Mouse (Mus musculus) lung, embryonic 15.5 days (tissue): ENCODE results near the gene Sycp2l. TPM values are rescaled to one million over a fixed set of nuclear protein-coding genes. Genes with fewer than 3 reads are reported as not detected.

Experiments used
- ATAC-seq: fragments of 200-750 bp; cut with Nextera tagmentation; 2 replicates; pipeline ENCODE4 v1.8.0; 2017; ENCODE audit warnings: moderate number of reproducible peaks, borderline replicate concordance; ENCODE audit not compliant: low FRiP score, low TSS enrichment; ENCODE audit errors: extremely low read depth
- H3K27ac ChIP-seq: fragments of 300-500 bp; sonication (generic); 2 replicates; pipeline ENCODE4 v1.5.1; 2015; ENCODE audit warnings: moderate library complexity, mild to moderate bottlenecking, inconsistent platforms
- H3K27me3 ChIP-seq: fragments of 300-500 bp; sonication (generic); 2 replicates; pipeline ENCODE4 v1.6.1; 2015; ENCODE audit warnings: inconsistent platforms
- H3K36me3 ChIP-seq: fragments of 300-500 bp; sonication (generic); 2 replicates; pipeline ENCODE4 v1.6.1; 2015; ENCODE audit warnings: inconsistent platforms
- H3K4me1 ChIP-seq: fragments of 300-500 bp; sonication (generic); 2 replicates; pipeline ENCODE4 v1.6.1; 2015; ENCODE audit warnings: inconsistent platforms
- H3K4me2 ChIP-seq: fragments of 300-500 bp; sonication (generic); 2 replicates; pipeline ENCODE4 v1.6.1; 2015; ENCODE audit warnings: inconsistent platforms, mild to moderate bottlenecking, moderate library complexity
- H3K4me3 ChIP-seq: fragments of 300-500 bp; sonication (generic); 2 replicates; pipeline ENCODE4 v1.5.1; 2015; ENCODE audit warnings: mild to moderate bottlenecking, inconsistent platforms
- H3K9ac ChIP-seq: fragments of 300-500 bp; sonication (generic); 2 replicates; pipeline ENCODE4 v1.6.1; 2015; ENCODE audit warnings: inconsistent platforms
- H3K9me3 ChIP-seq: fragments of 300-500 bp; sonication (generic); 2 replicates; pipeline ENCODE4 v1.6.1; 2016; ENCODE audit warnings: inconsistent platforms
- WGBS: fragments of 180-500 bp; shearing (Covaris S2); methylation state at CpG from one replicate; pipeline ENCODE4 v1.1.7; 2015; 5-methylcytosine and 5-hydroxymethylcytosine counted together
- polyA plus RNA-seq: library from polyadenylated mRNA; unstranded; fragments of >200 nt; fragmentation: Nextera tagmentation; extraction: Ambion mirVana; gene quantifications from 2 replicates; pipeline ENCODE4 v1.2.1, GENCODE M21; 2015

Gene Sycp2l
- not detected in 2 replicates for polyA plus RNA-seq

DNA sequence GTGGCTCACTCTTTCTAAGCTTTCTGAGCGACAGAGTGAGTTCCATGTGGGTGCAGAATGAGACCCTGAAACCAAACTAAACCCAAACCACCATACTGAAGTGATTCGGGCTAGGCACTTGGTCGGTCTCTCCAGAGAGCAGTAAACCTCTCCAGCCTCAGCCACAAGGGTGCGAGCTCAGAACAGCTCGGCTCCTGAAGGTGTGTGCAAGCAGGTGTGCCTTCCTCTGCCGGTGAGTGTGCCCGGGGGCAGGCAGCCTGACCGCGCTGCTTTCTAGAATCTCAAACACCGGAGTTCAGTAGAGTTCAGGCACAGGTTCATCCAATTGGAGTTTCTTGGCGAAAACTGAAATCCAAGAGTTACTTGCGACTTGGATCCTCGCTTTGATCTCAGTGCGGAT, at the start of gene Sycp2l:
Sycp2l (plus strand) TSS at position 368 of the 400 bp plus-strand sequence.
- Histone ChIP-seq H3K9ac (no peak within 1 kb of the TSS), H3K36me3 (no peaks in the 10 kb centered on the region), H3K4me1 (no peaks in the 10 kb centered on the region), H3K9me3 (no peaks in the 10 kb centered on the region), H3K27ac (no peak within 1 kb of the TSS), H3K27me3 (peaks cover 9% of the 10 kb centered on the region; the same call in 1 of the 2 replicates), H3K4me3 (peak within 1 kb of the TSS; percentile 22), H3K4me2 (peak within 1 kb of the TSS; percentile 49)
- ATAC-seq, result no peak
- 29% methylated on average over 14 of the region's 14 CpGs for WGBS

DNA sequence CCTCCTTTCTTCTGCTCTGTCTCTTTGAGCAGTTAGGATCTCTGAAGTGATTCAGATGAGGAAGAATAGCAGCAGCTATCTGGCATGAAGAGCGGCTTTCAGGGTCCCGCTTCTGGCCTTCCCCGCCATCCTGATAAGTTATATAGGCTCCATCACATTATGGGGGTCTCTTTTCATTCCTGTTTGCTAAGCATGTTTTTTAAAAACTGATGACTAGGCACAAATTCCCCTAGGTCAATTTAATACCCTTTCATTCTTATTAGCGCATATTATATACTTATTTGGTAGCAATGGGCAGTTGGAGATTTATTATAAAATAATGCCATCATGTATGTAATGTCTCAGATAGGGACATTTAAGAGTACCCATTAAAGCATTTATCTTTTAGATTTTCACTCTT, 46.5 kb upstream of the Sycp2l start:
- Histone ChIP-seq H3K27me3 (no peaks in the 10 kb centered on the region), H3K27ac (no peak overlapping the region), H3K4me2 (no peak overlapping the region), H3K4me1 (no peaks in the 10 kb centered on the region), H3K4me3 (no peak overlapping the region), H3K9me3 (no peaks in the 10 kb centered on the region), H3K9ac (no peak overlapping the region), H3K36me3 (no peaks in the 10 kb centered on the region)
- ATAC-seq, result no peak
- WGBS, result 90% methylated on average over 4 of the region's 4 CpGs

DNA sequence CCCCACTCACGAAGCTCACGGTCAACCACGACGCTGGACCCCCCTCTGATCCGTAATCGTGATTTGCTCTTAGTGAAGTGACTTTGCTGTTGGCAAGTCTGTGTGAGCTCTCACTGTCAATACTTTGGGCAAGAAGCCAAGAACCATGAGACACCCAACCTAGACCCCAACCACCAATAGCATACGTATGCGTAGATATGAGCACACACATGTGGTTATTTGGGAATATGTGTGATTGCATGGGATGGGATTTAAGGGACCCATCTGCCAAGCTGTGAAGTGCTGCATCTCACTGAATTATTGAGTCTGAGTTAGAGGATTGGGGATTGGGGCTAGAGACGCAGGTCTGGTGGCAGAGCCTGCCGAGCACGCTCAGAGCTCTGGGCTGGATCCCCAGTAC, 42.5 kb upstream of the Sycp2l start:
- Histone ChIP-seq H3K9me3 (no peaks in the 10 kb centered on the region), H3K36me3 (no peaks in the 10 kb centered on the region), H3K27me3 (no peaks in the 10 kb centered on the region), H3K4me1 (no peaks in the 10 kb centered on the region), H3K4me2 (no peak overlapping the region), H3K4me3 (no peak overlapping the region), H3K9ac (no peak overlapping the region), H3K27ac (no peak overlapping the region)
- 88% methylated on average over 11 of the region's 11 CpGs for WGBS
- no peak for ATAC-seq

DNA sequence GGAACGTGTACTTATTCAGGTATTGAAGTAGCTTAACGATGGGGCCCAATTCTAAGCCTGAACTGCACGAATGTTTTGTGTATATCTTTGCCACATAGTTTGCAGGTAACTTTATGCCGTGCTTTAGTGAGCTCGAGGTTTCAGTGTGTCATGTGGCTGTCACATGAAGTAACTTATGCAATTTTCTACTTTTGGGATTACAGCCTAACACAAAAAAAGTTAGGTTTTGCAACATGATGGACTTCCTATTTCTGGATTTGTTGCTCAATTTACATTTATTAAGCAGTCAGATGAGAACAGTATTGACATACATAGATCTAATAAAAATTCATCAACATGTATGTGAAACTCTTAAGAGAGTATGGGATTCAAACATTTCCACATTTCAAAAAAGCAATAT, 40.3 kb upstream of the Sycp2l start:
- Histone ChIP-seq H3K36me3 (no peaks in the 10 kb centered on the region), H3K4me2 (no peak overlapping the region), H3K27me3 (peaks cover 7% of the 10 kb centered on the region), H3K9me3 (no peaks in the 10 kb centered on the region), H3K9ac (no peak overlapping the region), H3K27ac (no peak overlapping the region), H3K4me1 (no peaks in the 10 kb centered on the region), H3K4me3 (no peak overlapping the region)
- ATAC-seq, result no peak
- 79% methylated on average over 5 of the region's 5 CpGs for whole genome bisulfite sequencing

DNA sequence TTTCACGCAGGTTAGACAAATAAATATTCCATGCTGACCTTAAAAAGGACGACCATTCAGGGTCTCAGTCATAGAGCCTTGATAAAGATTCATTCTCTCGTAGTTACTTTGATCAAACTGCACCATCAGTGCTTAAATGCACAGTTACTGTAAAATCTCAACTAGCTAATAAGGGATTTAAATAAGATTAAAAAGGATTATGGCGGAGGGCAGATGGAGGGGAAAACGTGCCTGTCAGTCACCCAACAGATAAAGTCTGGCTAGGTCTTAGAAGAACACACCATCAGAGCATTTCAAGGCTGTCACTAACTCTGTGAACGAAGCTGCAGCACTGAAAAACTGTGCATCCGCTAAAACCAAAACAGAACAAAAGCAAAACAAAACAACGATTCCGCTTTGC, 36.2 kb upstream of the Sycp2l start:
- H3K4me3 ChIP-seq, result no peak overlapping the region
- peaks cover 20% of the 10 kb centered on the region for H3K27me3 ChIP-seq
- no peak overlapping the region for H3K4me2 ChIP-seq
- no peak overlapping the region for H3K9ac ChIP-seq
- H3K27ac ChIP-seq, result no peak overlapping the region
- no peak for ATAC-seq
- H3K36me3 ChIP-seq, result no peaks in the 10 kb centered on the region
- 61% methylated on average over 9 of the region's 9 CpGs for WGBS
- H3K4me1 ChIP-seq, result peaks cover 6% of the 10 kb centered on the region
- H3K9me3 ChIP-seq, result no peaks in the 10 kb centered on the region

DNA sequence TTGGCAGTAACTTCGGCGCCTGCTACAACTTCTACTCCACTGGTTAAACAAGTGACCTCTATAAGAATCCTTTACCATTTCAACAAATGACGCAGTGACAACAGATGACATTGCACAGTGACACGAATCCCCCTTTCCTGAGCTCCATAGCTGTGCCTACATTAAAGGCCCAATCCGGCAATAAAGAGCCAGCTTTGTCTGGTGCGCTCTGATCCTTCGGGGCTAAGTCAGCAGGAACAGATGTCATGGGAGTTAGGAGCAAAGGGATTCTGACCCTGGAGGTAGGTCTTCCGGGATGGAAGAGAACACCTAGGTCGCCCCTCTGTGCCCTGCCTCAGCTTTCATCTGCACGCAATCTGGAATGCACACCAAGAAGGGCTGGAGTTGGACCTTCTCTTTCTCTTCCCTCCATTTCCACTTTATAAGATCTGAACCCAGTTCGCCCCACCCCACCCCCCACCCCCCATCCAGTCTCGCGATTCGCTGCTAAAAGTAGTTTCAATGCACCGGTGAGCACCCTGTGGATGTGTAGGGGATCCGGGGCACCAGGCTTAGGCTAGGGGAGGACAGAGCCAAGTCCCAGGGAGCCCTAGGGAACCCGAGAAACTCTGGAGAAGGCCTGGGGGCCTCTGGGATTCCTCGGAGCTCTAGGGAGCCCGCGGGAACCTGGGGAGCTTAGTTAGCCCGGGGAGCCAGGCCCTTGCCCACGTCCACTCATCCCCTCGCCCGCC, 35.3 kb upstream of the Sycp2l start:
- no peaks in the 10 kb centered on the region for H3K9me3 ChIP-seq
- H3K27ac ChIP-seq, result no peak overlapping the region
- peak overlapping the region; percentile 46 for H3K4me3 ChIP-seq
- H3K4me1 ChIP-seq, result peaks cover 6% of the 10 kb centered on the region
- peak; percentile 44; the same call in 1 of the 2 replicates for ATAC-seq
- WGBS, result 10% methylated on average over 24 of the region's 24 CpGs
- H3K4me2 ChIP-seq, result peak overlapping the region; percentile 90
- H3K27me3 ChIP-seq, result peaks cover 20% of the 10 kb centered on the region
- H3K36me3 ChIP-seq, result no peaks in the 10 kb centered on the region
- 0 out of 2 replicates have a peak overlapping the region, but pooled peaks have one; percentile 2 for H3K9ac ChIP-seq

DNA sequence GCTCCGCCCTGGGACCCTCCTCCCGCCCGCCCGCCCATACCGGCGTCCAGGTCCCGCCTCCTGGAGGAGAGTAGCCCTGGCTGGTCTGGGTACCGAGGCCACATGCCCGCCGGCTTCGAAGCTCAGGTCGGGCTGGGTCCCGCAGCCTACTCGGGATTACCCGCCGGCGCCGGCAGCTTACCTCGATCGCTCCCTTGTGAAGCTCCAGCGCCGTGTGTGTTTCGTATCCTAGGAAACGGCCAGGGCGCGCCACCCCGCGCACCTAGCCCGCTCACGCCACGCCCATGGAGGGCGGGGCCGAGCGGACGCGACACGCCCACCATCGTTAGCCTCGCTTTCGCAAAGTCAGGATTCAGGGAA, 34.7 kb upstream of the Sycp2l start, which contains the start of gene Mak:
Mak (minus strand) TSS at position 286 of the 360 bp plus-strand sequence.
- no peaks in the 10 kb centered on the region for H3K9me3 ChIP-seq
- H3K4me1 ChIP-seq, result peaks cover 6% of the 10 kb centered on the region
- peak within 1 kb of the TSS; percentile 46 for H3K4me3 ChIP-seq
- H3K9ac ChIP-seq, result 0 out of 2 replicates have a peak within 1 kb of the TSS, but pooled peaks have one; percentile 2
- no peaks in the 10 kb centered on the region for H3K36me3 ChIP-seq
- ATAC-seq, result peak; percentile 89
- peaks cover 20% of the 10 kb centered on the region for H3K27me3 ChIP-seq
- under 1% methylated on average over 40 of the region's 40 CpGs for WGBS
- H3K4me2 ChIP-seq, result peak within 1 kb of the TSS; percentile 90
- no peak within 1 kb of the TSS for H3K27ac ChIP-seq

DNA sequence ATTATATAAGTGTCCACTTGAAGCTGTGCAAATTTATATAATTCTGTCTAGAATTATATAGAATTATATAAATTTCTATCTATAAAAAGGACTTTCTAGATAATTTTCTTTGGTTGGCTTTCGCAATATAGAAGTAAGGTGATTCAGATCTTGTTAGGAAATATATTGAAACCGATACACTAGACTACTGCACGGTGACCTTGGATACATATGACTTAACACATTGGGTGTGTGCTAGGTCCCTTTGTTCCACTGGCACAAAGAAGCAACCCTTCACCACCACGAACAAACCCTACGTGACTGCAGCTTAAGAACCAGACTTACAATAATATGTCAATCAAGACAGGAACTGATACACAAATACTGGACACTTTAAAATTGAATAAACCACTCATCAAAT, 34.2 kb upstream of the Sycp2l start:
- WGBS, result 52% methylated on average over 5 of the region's 5 CpGs
- Histone ChIP-seq H3K27me3 (peaks cover 20% of the 10 kb centered on the region), H3K9ac (no peak overlapping the region), H3K27ac (no peak overlapping the region), H3K4me1 (peaks cover 6% of the 10 kb centered on the region), H3K4me3 (no peak overlapping the region), H3K4me2 (peak overlapping the region; percentile 90), H3K9me3 (no peaks in the 10 kb centered on the region), H3K36me3 (no peaks in the 10 kb centered on the region)
- no peak for ATAC-seq

DNA sequence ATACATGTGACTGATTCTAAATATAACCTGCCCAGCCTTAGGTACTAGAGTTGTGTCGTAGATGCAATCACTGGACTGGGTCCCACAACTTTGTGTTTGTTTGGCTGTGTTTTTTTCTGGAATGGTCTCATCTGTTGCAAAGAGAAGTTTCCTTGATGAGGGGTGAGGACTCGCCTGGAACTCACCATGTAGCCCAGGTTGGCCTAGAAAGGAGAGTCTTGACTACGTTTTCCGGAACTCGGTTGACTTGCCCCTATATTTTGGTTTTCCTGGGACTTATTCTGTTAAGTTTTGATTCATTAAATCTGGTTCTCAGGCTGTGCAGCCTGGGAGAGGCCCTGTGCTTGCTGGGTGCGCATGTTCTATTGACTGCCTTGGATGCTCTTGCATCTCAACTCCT, 33.4 kb upstream of the Sycp2l start:
- H3K27ac ChIP-seq, result no peak overlapping the region
- peaks cover 6% of the 10 kb centered on the region for H3K4me1 ChIP-seq
- ATAC-seq, result no peak
- H3K9me3 ChIP-seq, result no peaks in the 10 kb centered on the region
- no peak overlapping the region for H3K4me2 ChIP-seq
- H3K27me3 ChIP-seq, result peaks cover 20% of the 10 kb centered on the region
- no peak overlapping the region for H3K4me3 ChIP-seq
- no peak overlapping the region for H3K9ac ChIP-seq
- WGBS, result 90% methylated on average over 6 of the region's 6 CpGs
- no peaks in the 10 kb centered on the region for H3K36me3 ChIP-seq

DNA sequence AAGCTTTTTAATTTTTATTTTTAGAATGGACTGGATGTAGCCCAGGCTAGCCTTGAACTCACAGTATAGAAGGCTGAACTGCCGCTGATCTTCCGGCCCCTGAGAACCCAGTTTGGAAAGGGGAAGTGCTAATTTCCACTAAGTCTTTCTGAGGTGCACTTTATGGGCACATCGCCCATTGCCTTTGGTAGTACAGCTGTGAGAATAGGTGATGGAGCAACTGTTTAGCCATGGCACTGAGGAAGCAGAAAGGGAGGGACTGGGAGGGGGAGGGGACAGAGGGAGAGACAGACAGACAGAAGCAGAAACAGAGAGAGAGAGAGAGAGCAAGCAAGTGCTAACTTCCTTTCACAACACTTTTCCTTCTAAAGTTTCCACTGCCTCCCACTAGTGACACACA, 29.6 kb upstream of the Sycp2l start:
- WGBS, result 83% methylated on average over 3 of the region's 3 CpGs
- H3K4me1 ChIP-seq, result peaks cover under 1% of the 10 kb centered on the region
- H3K4me2 ChIP-seq, result no peak overlapping the region
- no peaks in the 10 kb centered on the region for H3K36me3 ChIP-seq
- H3K9me3 ChIP-seq, result no peaks in the 10 kb centered on the region
- ATAC-seq, result no peak
- H3K27ac ChIP-seq, result no peak overlapping the region
- H3K27me3 ChIP-seq, result peaks cover 7% of the 10 kb centered on the region; the same call in 1 of the 2 replicates
- no peak overlapping the region for H3K9ac ChIP-seq
- no peak overlapping the region for H3K4me3 ChIP-seq

DNA sequence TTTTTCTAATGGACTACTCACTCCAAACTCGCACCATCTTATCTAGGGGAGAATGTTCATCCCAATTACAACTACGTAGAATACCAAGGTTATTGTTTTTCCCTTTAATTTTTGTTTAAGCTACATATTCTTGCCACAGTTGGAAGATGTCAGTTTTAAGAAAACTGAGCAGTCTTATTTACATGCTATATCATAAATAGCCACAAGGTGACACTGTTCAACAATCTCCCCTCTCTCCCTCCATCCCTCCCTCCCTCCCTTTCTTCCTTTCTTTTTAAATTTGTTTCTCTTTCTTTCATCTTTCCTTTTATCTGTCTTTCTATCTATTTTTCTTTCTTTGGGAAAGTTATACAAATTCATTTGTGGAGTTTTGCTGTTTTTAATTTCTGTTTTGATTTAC, 29.0 kb upstream of the Sycp2l start:
- no peaks in the 10 kb centered on the region for H3K4me1 ChIP-seq
- H3K9ac ChIP-seq, result no peak overlapping the region
- WGBS, result 11% methylated on average over 2 of the region's 2 CpGs
- no peaks in the 10 kb centered on the region for H3K9me3 ChIP-seq
- no peak overlapping the region for H3K4me2 ChIP-seq
- H3K4me3 ChIP-seq, result no peak overlapping the region
- no peaks in the 10 kb centered on the region for H3K36me3 ChIP-seq
- H3K27ac ChIP-seq, result no peak overlapping the region
- peaks cover 6% of the 10 kb centered on the region; the same call in 1 of the 2 replicates for H3K27me3 ChIP-seq
- ATAC-seq, result no peak

DNA sequence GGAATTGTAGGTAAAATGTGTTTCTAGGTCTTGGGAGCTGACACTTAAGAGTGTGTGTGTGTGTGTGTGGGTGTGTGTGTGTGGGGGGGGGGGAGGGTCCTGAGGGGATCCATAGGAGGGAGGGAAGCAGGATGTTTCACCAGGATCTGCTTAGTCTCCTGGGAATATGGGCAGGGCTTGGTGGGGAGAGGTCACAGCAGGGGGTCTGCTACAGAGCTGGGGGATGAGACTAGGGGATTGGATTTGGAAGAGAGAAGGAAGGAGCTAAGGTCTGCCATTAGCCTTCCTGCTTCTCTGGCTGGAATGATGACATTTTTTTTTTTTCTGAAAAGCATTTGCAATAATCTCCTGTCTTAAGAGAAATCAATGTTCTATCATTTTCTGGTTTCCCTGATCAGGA, 25.4 kb upstream of the Sycp2l start:
- no peak overlapping the region for H3K4me3 ChIP-seq
- H3K9ac ChIP-seq, result no peak overlapping the region
- no peak overlapping the region for H3K4me2 ChIP-seq
- H3K27ac ChIP-seq, result no peak overlapping the region
- H3K36me3 ChIP-seq, result no peaks in the 10 kb centered on the region
- H3K4me1 ChIP-seq, result no peaks in the 10 kb centered on the region
- peaks cover 23% of the 10 kb centered on the region for H3K27me3 ChIP-seq
- ATAC-seq, result no peak
- no peaks in the 10 kb centered on the region for H3K9me3 ChIP-seq
